Mouse (Mus musculus): ENCODE results near the gene Slc38a6.
A peak's percentile ranks its signal among the peaks of the same experiment; 100 is the strongest.

Slc38a6 gene

DNA sequence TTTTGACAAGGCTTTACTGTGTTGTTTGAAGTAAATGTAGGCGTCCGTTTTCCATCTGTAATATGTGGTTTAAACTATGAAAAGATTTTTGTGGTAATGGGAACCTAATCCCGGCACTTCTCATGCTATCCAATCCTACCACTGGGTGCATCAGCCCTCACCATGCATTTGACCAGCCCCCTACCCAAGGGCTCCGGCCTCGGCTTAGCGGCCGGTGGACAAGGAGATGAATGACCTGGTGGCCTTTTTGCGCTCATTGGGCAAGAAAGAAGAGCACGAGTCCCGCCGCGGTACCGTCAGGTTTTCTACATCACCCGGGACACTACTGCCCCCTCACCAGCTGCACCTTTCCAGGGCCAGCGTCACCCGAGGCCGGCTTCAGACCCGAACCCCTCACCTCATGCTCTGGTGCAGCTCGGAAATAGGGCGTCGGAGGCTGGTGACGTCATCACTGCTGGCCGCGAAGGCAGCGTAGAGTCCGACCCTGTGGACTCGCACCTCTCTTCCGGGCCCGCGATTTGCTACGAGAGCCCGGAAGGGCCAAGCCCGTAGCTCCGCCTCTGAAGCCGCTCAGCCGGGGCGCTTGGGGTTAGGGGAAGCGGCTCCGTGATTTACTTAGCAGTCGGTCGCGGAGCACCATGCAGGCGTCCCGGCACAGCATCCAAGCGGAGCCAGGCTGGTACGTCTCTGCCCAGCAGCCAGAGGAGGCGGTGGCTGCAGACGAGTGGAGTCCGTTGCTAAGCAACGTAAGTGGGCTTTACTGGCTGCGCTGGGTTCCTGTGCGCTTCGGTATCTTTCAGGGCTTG lies at the start of gene Slc38a6, which contains the start of gene Trmt5:
Gene Slc38a6 (plus strand): TSS at position 493 of the 806 bp plus-strand sequence.
Gene Trmt5 (minus strand): TSS at position 424 of the 806 bp plus-strand sequence.
- DNase-seq, result peak; percentile 93

DNA sequence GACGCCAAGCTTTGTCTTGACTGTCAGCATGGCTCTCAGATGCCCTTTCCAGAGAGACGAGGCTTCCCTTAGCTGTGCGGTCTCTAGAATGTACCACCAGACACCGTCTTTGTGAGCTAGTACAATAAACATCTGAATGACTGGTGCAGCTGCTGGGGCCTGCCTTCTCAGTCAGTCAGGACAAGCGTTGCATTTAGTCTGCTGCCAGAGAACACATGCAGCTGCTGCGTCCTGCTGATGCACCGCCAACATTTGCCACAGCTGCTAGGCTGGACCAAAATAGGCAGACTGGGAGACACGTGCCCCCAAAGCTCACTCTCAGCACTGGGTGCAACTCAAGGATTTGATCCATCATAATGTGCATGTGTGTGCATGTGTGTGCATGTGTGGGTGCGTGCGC lies 44.6 kb upstream of the Slc38a6 start:
- DNase-seq, result no peak

DNA sequence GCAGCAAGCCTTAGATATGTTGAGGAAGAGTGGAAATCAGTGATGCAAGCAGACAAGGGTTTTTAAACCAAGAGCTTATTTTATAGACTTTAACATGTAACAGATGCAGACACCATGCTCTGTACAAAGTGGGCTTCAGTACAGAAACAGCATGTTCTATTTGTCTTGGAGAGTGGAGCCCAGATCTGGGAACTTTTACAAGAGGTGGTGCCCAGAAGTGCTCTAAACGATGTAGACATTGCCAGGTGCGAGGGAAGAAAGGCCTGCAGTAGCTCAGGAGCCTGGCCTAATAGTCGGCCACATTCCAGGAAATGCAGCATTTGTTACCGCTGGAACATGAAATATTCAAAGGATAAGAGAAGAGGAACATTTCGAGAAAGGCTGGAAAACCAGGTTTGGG lies 40.9 kb upstream of the Slc38a6 start:
- DNase-seq, result no peak

DNA sequence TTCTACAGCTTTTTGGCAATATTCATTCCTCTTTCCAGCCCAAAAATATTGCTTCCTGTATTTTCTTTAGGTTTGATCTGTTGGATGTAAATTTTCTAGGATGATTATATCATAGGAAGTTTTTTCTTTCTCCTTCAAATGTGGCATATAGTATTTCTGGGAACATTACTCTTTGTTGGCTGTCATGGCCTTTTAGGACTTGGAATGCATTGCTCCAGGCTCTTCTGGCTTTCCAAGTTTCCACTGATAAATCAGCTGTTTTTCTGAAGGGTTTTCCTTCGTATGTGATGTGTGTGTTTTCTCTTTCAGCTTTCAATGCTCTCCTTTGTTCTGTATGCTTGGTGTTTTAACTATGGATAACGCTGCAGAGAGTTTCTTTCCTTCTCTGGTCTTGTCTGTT lies 31.6 kb upstream of the Slc38a6 start:
- DNase-seq, result no peak

DNA sequence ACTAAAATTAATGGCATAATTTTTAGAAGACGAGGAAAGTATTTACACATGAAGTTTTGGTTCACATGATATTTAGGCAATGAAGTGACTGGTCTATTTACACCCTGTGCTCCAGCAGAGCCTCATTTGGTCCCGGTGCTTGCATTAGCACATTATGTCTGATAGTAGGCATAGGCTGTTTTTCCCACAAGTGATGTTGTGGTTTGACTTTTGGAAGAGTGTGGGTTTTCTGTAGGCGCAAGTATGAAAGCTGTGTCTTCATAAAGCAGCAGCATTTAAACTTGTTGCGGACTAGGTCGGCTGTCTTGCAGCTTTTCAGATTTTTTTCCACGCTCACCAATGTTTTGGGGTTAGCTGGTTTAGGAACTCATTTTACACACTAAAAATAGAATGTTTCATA lies 27.3 kb upstream of the Slc38a6 start:
- DNase-seq, result no peak

DNA sequence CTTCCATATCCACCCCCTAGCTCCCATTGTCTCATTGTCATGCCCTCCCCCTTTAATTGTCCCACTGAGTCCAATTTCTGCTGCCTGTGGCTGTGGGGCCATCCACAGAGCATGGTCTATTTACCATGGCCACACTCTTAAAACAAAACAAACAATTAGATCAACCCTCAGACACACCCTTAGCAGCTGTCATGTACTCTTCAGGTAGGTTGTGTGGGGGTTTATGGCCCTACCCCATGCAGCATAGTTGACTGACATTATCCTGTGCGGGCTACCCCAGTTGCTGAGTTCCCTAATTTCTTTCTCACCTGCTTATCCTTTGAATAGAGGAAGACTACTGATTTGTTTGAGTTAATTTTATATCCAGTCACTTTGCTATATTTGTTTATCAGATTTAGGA lies 26.2 kb upstream of the Slc38a6 start:
- DNase-seq, result no peak

DNA sequence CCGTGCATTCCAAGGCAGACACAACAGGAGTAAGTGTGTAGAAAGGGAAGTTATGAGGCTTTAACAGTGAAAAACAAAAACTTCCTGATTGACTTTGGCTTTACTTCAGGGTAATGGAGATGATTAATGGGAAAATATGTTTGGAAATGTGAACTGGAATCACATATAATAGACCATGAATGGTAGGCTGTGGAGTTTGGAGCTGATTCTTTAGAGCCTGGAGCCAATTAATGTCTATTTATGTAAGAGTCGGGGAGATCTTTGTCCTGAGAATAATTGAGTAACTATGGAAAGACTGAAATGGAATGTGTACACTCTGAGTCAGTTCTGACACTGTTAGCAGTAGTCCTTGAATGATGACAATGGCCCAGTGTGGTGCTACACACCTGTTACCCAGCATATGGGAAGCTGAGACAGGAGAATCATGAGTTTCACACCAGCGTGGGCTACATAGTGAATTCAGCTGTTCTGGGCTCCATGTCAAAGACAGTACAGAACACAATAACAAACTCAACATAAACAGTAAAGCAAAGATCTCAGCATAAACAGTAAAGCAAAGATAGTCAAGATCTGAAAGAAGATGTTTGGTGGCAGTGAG lies 21.1 kb upstream of the Slc38a6 start:
- DNase-seq, result no peak

DNA sequence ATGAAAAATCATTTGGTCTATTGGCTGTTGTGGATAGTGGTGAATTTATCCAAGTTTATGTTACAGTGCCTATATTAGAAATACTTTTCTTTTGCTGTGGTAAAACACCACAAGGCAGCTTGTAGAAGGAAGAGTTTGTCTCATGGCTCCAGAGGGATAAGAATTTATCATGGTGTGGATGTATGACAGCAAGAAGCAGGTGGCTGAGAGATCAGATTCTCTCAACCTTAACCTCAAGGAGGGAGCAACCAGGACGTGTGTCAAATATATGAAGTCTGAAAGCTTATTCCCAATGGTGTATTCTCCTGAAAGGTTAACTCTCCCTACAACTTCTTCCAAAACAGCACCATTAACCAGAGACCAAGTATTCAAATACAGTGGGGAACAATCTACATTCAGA lies 20.0 kb upstream of the Slc38a6 start:
- DNase-seq, result no peak

DNA sequence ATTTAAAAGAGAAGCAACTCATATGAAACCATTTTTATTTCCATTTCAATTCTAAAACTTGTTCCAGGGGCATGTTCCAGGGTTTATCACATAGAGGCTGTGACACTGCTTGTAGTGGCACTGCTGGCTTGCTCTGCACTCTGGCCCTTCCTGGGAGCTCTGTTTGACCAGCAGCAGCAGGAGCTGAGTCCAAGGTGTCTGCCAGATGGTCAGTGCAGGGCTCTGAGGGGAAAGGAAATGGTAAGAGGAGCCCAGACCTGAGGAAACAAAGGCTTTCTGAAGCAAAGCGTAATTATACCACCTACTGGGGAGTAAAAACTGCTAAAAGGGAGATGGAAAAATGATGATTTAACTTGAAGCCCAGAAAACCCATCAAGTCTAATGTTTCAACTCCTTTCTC lies 18.1 kb upstream of the Slc38a6 start:
- DNase-seq, result no peak

DNA sequence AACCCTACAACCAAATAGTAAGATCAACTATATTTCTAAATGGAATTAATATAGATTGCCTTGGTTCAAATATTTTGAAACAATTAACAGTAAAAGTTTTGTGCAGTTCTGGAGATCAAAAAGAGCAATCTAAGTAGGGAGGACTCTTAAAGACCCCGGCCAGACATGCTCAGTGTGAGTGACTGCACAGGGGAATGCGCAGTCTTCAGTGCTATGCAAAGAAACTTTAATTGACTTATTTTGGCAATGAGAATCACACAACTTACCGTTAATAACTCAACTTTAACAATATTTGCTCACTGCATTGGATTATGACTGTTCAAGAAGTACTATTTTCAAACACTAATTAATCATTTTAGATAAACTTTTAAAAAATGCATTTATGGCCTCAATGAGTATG lies 17.0 kb upstream of the Slc38a6 start:
- DNase-seq, result no peak

DNA sequence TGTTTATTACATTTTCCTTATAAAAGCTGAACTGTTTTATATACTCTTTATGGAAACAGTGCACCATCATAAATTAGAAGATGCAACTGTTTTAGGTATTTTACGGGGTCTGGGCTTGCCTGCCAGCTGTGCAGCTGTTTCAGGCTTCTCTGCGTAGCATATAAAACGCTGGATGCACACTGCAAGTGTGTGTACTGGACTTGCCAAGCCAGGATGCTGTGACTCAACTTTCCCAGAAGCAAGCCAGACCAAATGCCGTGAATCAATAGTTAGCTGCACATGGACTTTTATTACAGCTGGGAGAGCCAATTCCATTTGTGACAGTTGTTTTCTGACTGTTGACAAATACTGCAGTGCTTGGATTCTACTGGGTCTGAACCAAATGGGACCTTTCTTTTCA lies 16.6 kb upstream of the Slc38a6 start:
- no peak for DNase-seq

DNA sequence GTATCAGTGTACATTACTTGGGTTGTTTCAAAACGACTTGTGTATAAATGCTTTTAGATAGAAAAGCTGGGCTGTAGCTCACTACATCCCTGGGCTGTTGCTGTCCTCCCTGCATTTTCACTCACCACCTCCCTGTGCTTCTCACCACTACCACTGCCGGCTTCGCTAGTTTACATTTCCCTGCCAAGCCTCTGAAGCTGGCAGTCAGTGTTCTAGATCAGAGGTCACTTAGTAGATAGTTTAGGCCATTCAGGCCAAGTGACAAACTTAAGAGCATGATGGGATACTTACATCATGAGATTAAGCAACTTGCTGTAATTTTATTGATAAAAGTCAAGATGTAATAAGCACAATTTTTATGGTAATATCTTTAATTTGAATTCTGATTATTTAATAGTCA lies 11.7 kb upstream of the Slc38a6 start:
- DNase-seq, result no peak

DNA sequence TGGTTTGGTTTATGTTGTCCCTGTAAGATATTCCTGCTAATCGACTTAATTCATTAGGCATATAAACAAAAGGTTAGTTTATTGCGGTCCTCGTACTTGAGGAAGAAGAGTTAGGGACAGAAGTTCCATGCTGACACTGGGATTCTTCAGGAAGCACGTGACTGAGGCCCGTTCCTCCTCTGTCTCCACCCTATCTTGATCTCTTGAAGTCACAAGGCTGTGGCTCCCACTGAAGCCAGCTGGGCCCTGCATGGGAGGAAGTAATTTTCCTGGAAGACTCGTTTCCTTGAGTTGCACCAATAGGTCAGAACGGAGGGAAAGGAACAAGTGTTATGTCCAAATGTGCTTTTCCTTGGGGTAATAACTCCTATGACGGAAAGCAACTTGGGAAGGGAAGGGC lies 1.0 kb downstream of the Slc38a6 start:
- peak; percentile 48 to 53 for DNase-seq

DNA sequence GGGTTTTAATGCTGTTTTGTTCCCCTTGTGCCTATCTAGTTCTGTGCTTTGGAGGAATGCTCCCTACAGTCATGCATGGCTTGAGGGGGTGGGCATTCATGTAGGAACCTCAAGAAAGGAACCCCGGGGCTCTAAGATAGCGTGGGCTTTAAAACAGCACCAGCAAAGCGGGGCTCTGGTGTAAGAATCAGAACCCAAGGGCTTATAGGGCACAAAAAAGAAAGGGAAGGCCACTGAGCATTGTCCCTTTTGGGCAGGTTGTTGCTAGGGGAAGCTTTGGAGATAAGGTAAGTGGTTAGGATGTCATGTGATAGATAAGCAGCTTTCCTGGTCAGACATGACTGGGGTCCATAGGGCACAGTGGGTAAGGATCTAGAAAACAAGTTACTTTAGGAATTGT lies 2.0 kb downstream of the Slc38a6 start:
- no peak for DNase-seq

DNA sequence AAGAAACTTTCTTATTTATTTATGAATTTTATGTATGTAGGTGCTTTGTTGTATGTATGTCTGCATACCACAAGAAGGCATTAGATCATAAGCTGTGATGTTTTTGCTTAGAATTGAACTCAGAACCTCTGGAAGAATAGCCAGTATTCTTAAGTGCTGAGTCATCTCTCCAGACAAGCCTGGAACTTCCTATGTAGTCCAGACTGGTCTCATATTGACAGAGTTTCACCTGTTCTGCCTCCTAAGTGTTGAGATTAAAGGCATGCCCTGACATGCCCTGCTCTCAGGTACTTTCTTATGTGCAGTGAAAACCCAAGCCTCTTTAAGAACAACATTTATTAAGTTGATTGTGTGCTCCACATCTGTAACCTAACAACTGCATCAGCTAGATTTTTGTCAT lies 8.3 kb downstream of the Slc38a6 start:
- no peak for DNase-seq

DNA sequence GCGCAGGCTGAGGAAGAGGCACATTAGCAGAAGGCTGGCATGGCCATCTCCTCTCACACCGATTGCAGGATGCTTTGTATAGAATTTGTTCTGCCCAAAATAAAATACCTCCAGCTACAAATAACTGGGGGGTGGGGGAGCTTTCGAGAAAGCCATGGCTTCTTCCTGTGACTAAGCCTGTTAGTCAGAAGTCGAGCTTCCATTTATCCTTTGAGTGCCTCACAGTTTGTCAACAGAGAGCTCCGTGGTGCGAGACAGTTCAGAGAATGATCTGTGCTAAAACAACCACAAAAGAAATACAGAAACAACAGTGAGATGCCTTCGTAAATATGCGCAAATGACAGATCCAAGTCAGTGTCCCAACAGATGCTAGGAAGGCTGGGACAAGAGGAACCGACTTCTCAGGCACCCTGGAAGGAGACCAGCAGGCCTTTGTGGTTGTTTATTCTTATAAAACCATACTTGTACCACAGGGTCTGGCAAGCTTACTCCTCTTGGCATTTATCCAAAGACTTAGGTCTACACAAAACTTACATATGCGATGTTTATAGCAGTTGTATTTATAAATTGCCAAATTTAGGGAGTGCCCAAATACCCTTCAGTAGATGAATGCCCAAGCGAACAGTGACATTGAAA lies 9.0 kb downstream of the Slc38a6 start:
- no peak for DNase-seq

DNA sequence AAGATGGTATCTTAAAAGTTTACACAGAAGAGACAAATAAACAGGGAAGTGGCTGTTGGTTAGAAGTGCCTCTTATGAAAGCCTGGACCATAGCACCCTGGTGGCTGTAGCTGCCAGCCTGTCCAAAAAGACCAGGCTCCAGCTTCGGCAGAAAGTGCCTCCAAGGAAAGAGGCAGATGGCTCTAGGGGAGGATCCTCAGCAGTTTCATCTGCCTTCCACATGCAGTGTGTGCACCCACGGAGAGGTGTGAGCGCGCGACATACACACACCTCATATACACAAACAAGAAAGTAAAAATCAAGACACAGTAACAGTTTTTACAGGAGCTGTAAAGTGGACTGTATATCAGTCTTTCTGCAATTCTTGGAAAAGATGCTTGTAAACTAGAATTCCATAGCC lies 12.0 kb downstream of the Slc38a6 start:
- no peak for DNase-seq

DNA sequence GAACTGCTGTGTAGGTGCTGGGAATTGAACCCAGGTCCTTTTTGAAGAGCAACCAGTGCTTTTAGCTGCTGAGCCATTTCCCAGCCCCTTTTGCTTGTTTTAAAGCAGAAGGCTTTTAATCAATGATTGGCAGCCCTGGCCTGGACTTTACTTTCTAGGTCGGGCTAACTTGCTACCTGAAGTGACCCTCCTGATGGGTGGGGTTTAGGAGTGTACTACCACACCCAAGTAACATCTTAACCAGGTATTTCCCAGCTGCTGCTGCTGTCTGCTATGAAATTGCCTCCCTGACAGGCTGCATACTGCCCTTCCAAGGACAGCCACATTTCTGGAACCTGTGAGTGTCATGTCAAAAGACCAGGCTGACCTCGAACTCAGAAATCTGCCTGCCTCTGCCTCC lies 14.0 kb downstream of the Slc38a6 start:
- peak; percentile 67 to 72 for DNase-seq

DNA sequence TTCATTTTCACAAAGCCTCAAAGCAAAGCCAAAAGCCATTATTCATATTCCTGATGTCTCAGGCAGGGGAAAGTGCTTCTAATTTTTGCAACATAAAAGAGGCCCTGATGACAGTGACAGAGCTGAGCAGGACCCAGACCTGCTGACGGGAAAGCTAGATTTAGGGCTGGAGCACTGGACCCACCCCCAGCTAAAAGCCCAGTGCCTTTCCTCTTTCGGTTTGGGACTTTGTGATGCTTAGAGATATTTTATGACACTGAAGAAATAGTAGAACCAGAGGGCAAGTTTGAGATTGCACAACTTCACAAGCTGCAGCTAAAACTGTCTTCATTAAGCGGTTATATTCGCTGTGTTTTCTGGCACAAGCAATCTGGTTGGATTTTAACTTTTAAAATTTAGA lies 18.1 kb downstream of the Slc38a6 start:
- DNase-seq, result peak; percentile 29 to 56

DNA sequence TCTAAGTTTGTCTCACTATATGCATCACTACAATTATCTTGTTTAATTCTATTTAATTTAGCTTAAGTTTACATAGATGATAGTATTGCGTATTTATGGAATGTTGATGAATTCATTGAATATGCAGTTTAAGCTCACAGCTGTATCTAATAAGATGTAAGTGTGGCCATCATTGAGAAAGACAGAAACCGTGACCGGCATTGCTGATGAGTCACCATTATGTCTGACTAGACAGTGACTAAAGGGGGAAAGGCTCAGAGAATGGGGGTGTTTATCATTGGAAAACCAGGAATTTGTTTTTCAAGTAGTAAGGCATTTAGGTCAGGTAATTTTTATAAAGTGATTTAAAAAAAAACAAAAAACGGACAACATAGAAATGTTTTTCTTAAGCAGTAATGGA lies 21.2 kb downstream of the Slc38a6 start:
- no peak for DNase-seq

DNA sequence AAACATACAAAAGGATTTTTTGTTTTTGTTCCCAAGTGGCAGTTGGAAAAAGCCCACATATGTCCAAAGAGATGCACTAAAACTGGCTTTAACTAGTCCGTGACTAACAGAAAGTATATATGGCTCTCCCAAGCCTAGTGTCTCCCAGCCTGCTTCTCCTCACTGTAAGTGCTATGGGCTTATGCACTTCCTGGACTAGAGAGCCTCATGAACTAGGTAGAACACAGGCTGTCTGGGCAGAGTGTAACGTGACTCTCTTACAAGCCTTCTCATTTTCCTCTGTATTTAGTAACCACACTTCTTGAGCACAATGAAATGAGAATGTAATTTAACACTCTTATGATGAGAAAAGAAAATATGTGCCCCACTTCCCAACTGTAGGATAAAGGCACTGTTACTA lies 22.1 kb downstream of the Slc38a6 start:
- no peak for DNase-seq

DNA sequence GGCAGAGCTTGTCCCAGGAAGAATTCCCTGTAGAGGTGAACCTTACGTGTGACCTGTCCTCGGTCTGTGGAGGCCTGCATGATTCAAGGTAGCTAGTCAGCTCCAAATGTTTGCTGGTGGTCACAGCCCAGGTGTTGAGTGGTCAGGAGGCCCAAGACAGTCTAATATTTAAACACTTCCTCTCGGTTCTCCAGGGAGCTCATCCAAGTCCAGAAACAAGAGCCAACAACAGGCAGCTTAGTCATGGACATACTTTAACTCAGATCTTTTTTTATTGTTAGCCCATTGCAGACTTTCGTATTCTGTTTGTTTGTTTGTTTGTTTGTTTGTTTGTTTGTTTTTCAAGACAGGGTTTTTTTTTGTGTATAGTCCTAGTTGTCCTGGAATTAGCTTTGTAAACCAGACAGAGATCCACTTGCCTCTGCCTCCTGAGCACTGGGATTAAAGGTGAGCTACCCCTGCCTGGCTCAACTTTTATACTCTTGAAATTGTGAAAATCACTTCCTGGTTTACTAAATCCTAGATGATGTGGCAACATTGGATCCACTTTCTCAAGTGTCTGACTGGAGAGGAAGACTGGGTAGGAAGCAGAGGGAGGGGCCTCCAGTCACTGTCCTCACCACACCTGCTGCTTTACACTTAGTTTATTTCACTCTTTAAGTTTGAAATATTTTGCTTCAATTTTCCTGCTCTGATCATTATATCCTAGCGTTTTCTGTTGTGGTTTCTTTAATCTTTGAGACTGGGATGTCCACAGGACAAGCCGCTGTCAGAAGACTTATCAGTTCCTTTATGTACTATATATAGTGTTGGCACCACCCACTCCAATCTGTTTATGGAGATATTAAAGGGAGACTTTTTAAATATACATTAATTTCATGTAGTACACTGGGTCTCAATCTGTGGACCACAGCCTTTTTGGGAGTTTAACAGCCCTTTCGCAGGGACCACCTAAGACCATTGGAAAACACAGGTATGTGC lies 31.4 kb downstream of the Slc38a6 start:
- DNase-seq, result no peak

DNA sequence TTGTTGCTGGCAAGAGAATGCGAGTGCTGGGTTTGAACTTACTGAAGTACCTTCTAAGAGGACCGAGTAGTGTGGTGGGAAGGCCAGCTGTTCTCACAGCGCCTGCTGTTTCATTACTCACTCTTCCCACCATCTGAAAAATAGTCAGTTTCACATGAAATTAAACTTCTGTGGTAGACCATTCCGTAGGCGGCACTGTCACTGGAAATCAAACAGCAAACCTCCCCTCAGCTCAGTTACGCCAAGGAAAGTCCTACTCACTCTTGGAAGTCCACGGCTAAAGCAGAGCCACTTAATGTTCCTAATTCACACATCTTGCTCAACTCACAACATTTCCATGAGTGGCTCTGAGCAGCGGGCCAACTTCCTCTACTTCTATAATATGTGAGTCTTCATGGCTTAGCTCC lies 37.6 kb downstream of the Slc38a6 start:
- no peak for DNase-seq

Data from kidney, adult 8-10 months (tissue).